Mouse (Mus musculus): ENCODE data around the gene Zfp853. TPM values are rescaled to one million over a fixed set of nuclear protein-coding genes. Genes with fewer than 3 reads are reported as not detected.

Gene Zfp853
- polyA plus RNA-seq, 1 experiment from 2014 or later = not detected

DNA sequence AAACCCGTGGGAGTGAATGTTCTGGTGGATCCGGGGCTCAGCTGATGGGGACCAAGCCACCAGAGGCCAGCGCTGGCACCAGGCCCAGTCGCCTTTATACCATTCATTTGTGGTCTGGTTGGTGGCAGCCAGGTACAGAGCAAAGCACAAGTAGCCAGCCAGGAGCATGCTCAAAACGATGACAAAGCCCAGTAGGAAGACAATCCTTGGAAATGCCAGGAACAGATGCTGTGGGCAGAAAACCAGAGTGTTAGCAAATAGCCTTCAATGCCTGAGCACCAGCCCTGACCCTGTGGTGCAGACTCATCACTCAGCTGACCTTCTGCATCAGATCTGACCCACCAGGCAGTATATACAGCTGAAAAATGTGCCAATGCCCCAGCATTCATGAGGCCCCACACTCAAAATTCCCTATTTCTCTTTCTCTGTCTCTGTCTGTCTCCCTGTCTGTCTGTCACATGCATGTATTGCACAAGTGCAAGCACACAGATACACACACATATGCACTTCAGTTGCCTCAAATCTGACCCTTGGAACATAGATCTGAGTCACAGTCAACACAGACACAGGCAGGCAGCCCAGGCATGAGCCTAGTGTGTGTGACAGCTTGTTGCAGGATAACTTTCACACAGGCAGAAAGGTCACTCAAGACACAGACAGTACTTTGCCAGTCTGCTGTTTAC is 23.3 kb upstream of the Zfp853 start:
- no peak overlapping the region for H3K9ac ChIP-seq (ENCODE audit: low read depth, low read length)
- ATAC-seq (replicated peaks; ENCODE audit: low FRiP score) (no peak), DNase-seq (ENCODE audit: low spot score) (no peak)
- H3K4me1 ChIP-seq (replicated peaks; ENCODE audit: control insufficient read depth, insufficient read depth, low read length) = peaks cover 13% of the 10 kb centered on the region
- no peak overlapping the region for H3K4me2 ChIP-seq
- WGBS = 90% methylated on average over 5 of the region's 5 CpGs
- H3K27me3 ChIP-seq (replicated peaks; ENCODE audit: control insufficient read depth, insufficient read depth, low read length) = no peaks in the 10 kb centered on the region
- H3K27ac ChIP-seq (ENCODE audit: low read depth, low read length) = no peak overlapping the region
- H3K36me3 ChIP-seq (ENCODE audit: control insufficient read depth, insufficient read depth, low read length) = peaks cover 41% of the 10 kb centered on the region
- H3K4me3 ChIP-seq (ENCODE audit: low read depth, low read length) = no peak overlapping the region
- H3K9me3 ChIP-seq (ENCODE audit: control insufficient read depth, low read length) = no peaks in the 10 kb centered on the region

DNA sequence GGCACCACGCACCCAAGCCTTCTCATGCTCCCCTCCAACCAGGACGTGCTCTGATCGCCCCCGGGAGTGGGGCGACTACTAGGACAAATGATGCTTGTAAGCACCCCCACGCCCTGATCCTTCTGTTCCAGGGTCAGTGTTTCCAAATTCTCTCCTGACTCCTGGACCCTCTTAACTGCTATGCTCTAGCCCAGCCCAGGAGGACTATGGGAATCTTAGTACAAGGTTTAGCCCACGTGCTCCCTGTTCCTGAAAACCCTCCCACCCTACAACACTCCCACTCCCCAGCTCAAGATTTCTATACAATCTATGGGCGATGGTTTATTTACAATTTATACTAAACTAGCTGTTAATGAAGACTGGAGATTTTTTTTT is 22.1 kb upstream of the Zfp853 start:
- 0 out of 2 replicates have a peak overlapping the region, but pooled peaks have one; percentile 85 for H3K27ac ChIP-seq (ENCODE audit: low read depth, low read length)
- peaks cover 50% of the 10 kb centered on the region for H3K36me3 ChIP-seq (ENCODE audit: control insufficient read depth, insufficient read depth, low read length)
- peak overlapping the region; percentile 96 for H3K9ac ChIP-seq (ENCODE audit: low read depth, low read length)
- H3K9me3 ChIP-seq (ENCODE audit: control insufficient read depth, low read length) = no peaks in the 10 kb centered on the region
- H3K27me3 ChIP-seq (replicated peaks; ENCODE audit: control insufficient read depth, insufficient read depth, low read length) = no peaks in the 10 kb centered on the region
- no peak for ATAC-seq (replicated peaks; ENCODE audit: low FRiP score)
- peak overlapping the region; percentile 97 for H3K4me2 ChIP-seq
- H3K4me1 ChIP-seq (replicated peaks; ENCODE audit: control insufficient read depth, insufficient read depth, low read length) = peaks cover 13% of the 10 kb centered on the region
- 14% methylated on average over 8 of the region's 8 CpGs for WGBS
- H3K4me3 ChIP-seq (ENCODE audit: low read depth, low read length) = peak overlapping the region; percentile 91
- no peak for DNase-seq (ENCODE audit: low spot score)

DNA sequence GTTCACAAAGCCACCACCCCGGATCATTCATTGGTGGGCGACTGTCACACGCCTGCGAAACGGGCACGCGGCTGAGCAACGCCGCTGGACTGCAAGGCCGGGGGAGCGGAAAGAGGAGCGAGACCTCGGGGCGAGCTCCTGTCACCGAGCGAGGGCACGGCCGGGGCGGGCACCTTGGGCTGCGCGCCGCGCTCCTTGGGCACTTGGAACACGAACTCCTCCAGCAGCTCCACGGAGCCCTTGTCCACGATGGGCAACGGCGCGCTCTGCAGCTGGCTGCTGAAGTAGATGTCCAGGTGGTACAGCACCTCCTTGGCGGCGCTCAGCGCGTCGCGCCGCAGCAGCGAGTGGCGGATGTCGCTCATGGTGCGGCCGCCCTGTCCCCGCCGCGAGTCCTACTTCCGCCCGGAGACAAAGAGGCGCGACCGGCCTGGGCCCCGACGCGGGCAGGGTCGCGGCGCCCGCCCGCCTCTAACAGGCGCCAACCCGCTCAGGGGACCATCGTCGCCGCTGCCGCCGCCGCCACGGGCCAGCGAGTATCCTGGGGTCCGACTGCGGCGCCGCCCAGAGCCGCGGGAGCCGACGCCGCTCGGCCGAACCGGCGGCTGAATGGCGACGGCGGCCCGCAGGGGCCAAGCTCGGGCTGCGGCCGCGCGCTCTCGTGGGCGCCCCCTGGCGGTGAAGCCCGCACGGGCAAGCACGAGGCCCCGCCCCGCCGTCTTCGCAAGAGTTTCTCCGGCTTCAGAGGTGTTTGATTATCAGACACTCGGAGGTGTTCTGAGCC is 21.5 kb upstream of the Zfp853 start, which contains the start of gene E130309D02Rik:
TSS of gene E130309D02Rik (minus strand) at position 631 of the 784 bp plus-strand sequence.
- peak; percentile 83 for ATAC-seq (replicated peaks; ENCODE audit: low FRiP score)
- H3K27ac ChIP-seq (ENCODE audit: low read depth, low read length) = peak within 1 kb of the TSS; percentile 85
- DNase-seq (ENCODE audit: low spot score) = peak; percentile 89
- peaks cover 50% of the 10 kb centered on the region for H3K36me3 ChIP-seq (ENCODE audit: control insufficient read depth, insufficient read depth, low read length)
- peaks cover 13% of the 10 kb centered on the region for H3K4me1 ChIP-seq (replicated peaks; ENCODE audit: control insufficient read depth, insufficient read depth, low read length)
- WGBS = under 1% methylated on average over 89 of the region's 101 CpGs
- peak within 1 kb of the TSS; percentile 91 for H3K4me3 ChIP-seq (ENCODE audit: low read depth, low read length)
- H3K4me2 ChIP-seq = peak within 1 kb of the TSS; percentile 97
- no peaks in the 10 kb centered on the region for H3K27me3 ChIP-seq (replicated peaks; ENCODE audit: control insufficient read depth, insufficient read depth, low read length)
- no peaks in the 10 kb centered on the region for H3K9me3 ChIP-seq (ENCODE audit: control insufficient read depth, low read length)
- peak within 1 kb of the TSS; percentile 96 for H3K9ac ChIP-seq (ENCODE audit: low read depth, low read length)

DNA sequence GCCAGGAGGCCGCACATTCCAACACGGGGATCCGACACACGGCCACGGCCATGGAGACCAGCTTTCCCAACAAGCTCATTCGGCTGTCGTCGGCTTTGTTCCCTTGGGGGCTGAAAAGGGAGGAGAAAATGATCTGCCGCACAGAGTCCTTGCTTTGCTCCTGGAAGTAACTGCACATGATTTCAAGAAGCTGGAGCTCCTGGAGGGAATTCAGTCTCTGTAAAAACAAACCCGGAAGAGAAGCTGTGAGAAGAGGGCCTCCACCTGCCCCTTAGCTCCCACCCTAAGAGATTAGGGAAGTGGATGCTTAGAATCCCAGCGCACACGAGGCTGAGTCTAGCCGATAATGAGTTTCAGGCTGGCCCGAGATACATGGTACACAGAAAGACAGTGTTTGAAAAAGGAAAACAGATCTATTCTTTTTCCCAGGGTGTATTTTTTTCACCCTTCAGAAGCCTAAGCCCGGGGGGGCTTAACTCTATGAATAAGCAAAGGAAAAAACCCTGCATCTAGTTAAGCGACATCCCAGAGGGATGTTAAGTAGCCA is 20.8 kb upstream of the Zfp853 start:
- Histone ChIP-seq H3K4me1 (replicated peaks; ENCODE audit: control insufficient read depth, insufficient read depth, low read length) (peaks cover 13% of the 10 kb centered on the region), H3K4me3 (ENCODE audit: low read depth, low read length) (peak overlapping the region; percentile 91), H3K9me3 (ENCODE audit: control insufficient read depth, low read length) (no peaks in the 10 kb centered on the region), H3K9ac (ENCODE audit: low read depth, low read length) (peak overlapping the region; percentile 96), H3K27me3 (replicated peaks; ENCODE audit: control insufficient read depth, insufficient read depth, low read length) (no peaks in the 10 kb centered on the region), H3K36me3 (ENCODE audit: control insufficient read depth, insufficient read depth, low read length) (peaks cover 53% of the 10 kb centered on the region), H3K4me2 (peak overlapping the region; percentile 97), H3K27ac (ENCODE audit: low read depth, low read length) (peak overlapping the region; percentile 85)
- 4% methylated on average over 16 of the region's 16 CpGs for WGBS
- ATAC-seq (replicated peaks; ENCODE audit: low FRiP score) = peak; percentile 61
- no peak for DNase-seq (ENCODE audit: low spot score)

DNA sequence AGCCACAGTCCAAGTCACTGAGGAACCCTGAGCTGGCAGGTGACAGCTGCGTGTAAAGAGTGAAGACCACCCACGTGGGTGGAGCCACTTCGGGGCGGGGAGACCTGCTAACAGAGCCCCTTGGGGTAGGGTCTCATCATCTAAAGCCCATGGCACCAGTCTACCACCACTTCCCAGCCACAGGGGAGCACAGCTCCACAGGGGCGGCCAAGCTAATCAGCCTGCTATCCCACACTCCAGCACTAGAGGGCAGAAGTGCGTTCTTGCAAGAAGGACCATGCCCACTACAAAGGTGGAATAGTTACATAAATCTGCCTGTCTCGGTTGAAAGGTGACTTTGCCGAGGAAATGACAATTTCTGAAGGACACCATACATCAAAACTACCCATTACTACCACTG is 18.5 kb upstream of the Zfp853 start:
- Histone ChIP-seq H3K27me3 (replicated peaks; ENCODE audit: control insufficient read depth, insufficient read depth, low read length) (no peaks in the 10 kb centered on the region), H3K9ac (ENCODE audit: low read depth, low read length) (no peak overlapping the region), H3K4me2 (no peak overlapping the region), H3K4me3 (ENCODE audit: low read depth, low read length) (no peak overlapping the region), H3K36me3 (ENCODE audit: control insufficient read depth, insufficient read depth, low read length) (peaks cover 64% of the 10 kb centered on the region), H3K9me3 (ENCODE audit: control insufficient read depth, low read length) (no peaks in the 10 kb centered on the region), H3K4me1 (replicated peaks; ENCODE audit: control insufficient read depth, insufficient read depth, low read length) (peaks cover 13% of the 10 kb centered on the region), H3K27ac (ENCODE audit: low read depth, low read length) (no peak overlapping the region)
- DNase-seq (ENCODE audit: low spot score) (peak; percentile 78), ATAC-seq (replicated peaks; ENCODE audit: low FRiP score) (0 out of 2 replicates have a peak, but pooled peaks have one; percentile 21)
- 58% methylated on average over 8 of the region's 8 CpGs for WGBS

DNA sequence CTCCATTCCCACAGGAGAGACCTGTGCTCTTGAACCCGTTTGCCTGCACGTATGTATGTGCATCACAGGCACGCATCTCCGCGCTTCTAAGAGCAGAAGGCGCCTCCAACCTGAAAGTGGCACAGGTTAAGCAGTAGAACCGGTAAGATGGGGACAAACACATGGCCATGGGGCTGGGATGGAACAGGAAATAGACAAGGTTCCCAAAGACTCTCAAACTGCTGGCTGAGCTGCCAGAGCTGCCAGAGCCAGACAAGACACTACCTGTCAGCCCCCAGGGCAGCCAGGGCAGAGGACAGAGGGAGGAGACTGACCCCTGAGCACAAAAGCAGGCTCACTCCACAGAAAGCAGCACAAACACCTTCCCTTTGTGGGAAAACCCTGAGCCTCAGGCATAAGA is 16.5 kb upstream of the Zfp853 start:
- H3K9me3 ChIP-seq (ENCODE audit: control insufficient read depth, low read length) = no peaks in the 10 kb centered on the region
- no peak overlapping the region for H3K4me3 ChIP-seq (ENCODE audit: low read depth, low read length)
- H3K27ac ChIP-seq (ENCODE audit: low read depth, low read length) = no peak overlapping the region
- DNase-seq (ENCODE audit: low spot score) (no peak), ATAC-seq (replicated peaks; ENCODE audit: low FRiP score) (no peak)
- no peak overlapping the region for H3K9ac ChIP-seq (ENCODE audit: low read depth, low read length)
- H3K4me2 ChIP-seq = no peak overlapping the region
- H3K36me3 ChIP-seq (ENCODE audit: control insufficient read depth, insufficient read depth, low read length) = peaks cover 77% of the 10 kb centered on the region
- 90% methylated on average over 7 of the region's 7 CpGs for WGBS
- peaks cover 13% of the 10 kb centered on the region for H3K4me1 ChIP-seq (replicated peaks; ENCODE audit: control insufficient read depth, insufficient read depth, low read length)
- no peaks in the 10 kb centered on the region for H3K27me3 ChIP-seq (replicated peaks; ENCODE audit: control insufficient read depth, insufficient read depth, low read length)

DNA sequence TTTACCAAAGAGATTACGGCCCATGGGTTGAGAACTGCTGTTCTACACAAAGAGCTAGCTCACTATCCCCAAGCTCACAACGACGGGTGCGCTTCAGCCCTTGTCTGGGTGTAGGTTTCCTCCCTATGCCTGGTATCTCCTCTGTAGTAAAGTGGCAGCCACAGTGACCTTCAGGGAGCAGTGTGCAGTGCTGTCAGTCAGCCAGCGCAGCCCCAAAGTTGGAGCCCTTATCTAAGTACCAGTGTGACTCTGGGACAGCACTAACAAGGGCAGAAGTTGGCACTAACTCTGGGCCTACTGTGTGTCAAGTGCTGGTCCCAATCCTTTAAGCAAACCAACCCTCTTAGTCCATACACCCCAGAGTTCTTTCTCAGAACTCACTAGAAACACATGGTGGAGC is 15.4 kb upstream of the Zfp853 start:
- Histone ChIP-seq H3K36me3 (ENCODE audit: control insufficient read depth, insufficient read depth, low read length) (peaks cover 83% of the 10 kb centered on the region), H3K9me3 (ENCODE audit: control insufficient read depth, low read length) (no peaks in the 10 kb centered on the region), H3K4me3 (ENCODE audit: low read depth, low read length) (no peak overlapping the region), H3K27ac (ENCODE audit: low read depth, low read length) (no peak overlapping the region), H3K4me2 (no peak overlapping the region), H3K9ac (ENCODE audit: low read depth, low read length) (no peak overlapping the region), H3K4me1 (replicated peaks; ENCODE audit: control insufficient read depth, insufficient read depth, low read length) (peaks cover 9% of the 10 kb centered on the region), H3K27me3 (replicated peaks; ENCODE audit: control insufficient read depth, insufficient read depth, low read length) (no peaks in the 10 kb centered on the region)
- ATAC-seq (replicated peaks; ENCODE audit: low FRiP score) = no peak
- no peak for DNase-seq (ENCODE audit: low spot score)
- WGBS = 93% methylated on average over 5 of the region's 5 CpGs

DNA sequence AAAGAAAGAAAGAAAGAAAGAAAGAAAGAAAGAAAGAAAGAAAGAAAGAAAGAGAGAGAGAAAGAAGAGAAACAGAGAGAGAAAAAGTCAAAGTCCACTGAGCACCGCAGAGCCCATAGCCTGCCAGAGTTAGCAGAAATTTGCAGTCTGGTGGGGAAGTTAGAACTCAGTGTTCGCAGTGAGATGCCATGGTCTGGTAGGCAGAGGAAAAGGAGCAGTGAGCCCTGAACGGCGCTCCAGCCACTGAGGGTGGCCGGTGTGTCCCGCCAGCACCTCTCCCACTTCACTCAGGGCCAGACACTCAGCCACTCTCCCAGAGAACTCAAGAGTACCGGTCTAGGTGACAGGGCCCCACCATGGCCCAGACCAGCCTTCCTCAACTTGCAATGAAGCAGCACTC is 10.8 kb upstream of the Zfp853 start:
- H3K27ac ChIP-seq (ENCODE audit: low read depth, low read length) = no peak overlapping the region
- H3K4me1 ChIP-seq (replicated peaks; ENCODE audit: control insufficient read depth, insufficient read depth, low read length) = no peaks in the 10 kb centered on the region; the same call in 1 of the 2 replicates
- ATAC-seq (replicated peaks; ENCODE audit: low FRiP score) (no peak), DNase-seq (ENCODE audit: low spot score) (no peak)
- no peak overlapping the region for H3K9ac ChIP-seq (ENCODE audit: low read depth, low read length)
- H3K4me2 ChIP-seq = no peak overlapping the region
- peaks cover 86% of the 10 kb centered on the region for H3K36me3 ChIP-seq (ENCODE audit: control insufficient read depth, insufficient read depth, low read length)
- no peaks in the 10 kb centered on the region for H3K27me3 ChIP-seq (replicated peaks; ENCODE audit: control insufficient read depth, insufficient read depth, low read length)
- H3K4me3 ChIP-seq (ENCODE audit: low read depth, low read length) = no peak overlapping the region
- no peaks in the 10 kb centered on the region for H3K9me3 ChIP-seq (ENCODE audit: control insufficient read depth, low read length)
- WGBS = 95% methylated on average over 7 of the region's 7 CpGs
